In genomic region chr10:122406333-122406732, GRCm38 (mm10) we compare ENCODE assay signal across 27 mouse cellular contexts. TPM values are rescaled to one million over a fixed set of nuclear protein-coding genes. Genes with fewer than 3 reads are reported as not detected.
DNase-seq lines count a peak whose midpoint lies in the region; ATAC-seq and TF ChIP-seq lines count a peak whose summit lies in the region.
"Had no signal": no experiment of that assay in that cellular context is flagged by ENCODE, and none has a peak within 500 bp of the region (broad histone marks: within the 10 kb centered on the region; RNA-seq: fewer than 3 reads in every experiment).

No protein-coding gene starts in this region.

- no peak for ATAC-seq in kidney, postnatal 0 days (replicated peaks; ENCODE audit: low FRiP score, low read depth)
- ATAC-seq in midbrain, embryonic 14.5 days (ENCODE audit: low FRiP score, low TSS enrichment): no peak
- ATAC-seq in intestine, embryonic 15.5 days: no peak
- ATAC-seq in forebrain, postnatal 0 days: no peak
- ATAC-seq: CD4-positive, CD25-positive, alpha-beta regulatory T cell, adult 4 months; forebrain, embryonic 15.5 days; intestine, embryonic 16.5 days had no signal

- H3K9me3 ChIP-seq in kidney, postnatal 0 days (replicated peaks; ENCODE audit: low read length): no peaks in the 10 kb centered on the region
- no peaks in the 10 kb centered on the region for H3K9me3 ChIP-seq in midbrain, embryonic 14.5 days (ENCODE audit: control insufficient read depth, low read length)
- no peaks in the 10 kb centered on the region for H3K9me3 ChIP-seq in midbrain, embryonic 10.5 days (replicated peaks)
- no peaks in the 10 kb centered on the region for H3K9me3 ChIP-seq in intestine, embryonic 15.5 days
- no peaks in the 10 kb centered on the region for H3K9me3 ChIP-seq in forebrain, postnatal 0 days (ENCODE audit: low read length)
- H3K9me3 ChIP-seq: embryonic facial prominence, embryonic 12.5 days; embryonic facial prominence, embryonic 15.5 days; forebrain, embryonic 12.5 days; forebrain, embryonic 15.5 days; hindbrain, embryonic 12.5 days; hindbrain, embryonic 15.5 days had no signal

- WGBS in kidney, postnatal 0 days: 17% methylated on average over 6 of the region's 6 CpGs
- WGBS in midbrain, embryonic 14.5 days: 84% methylated on average over 6 of the region's 6 CpGs
- 98% methylated on average over 6 of the region's 6 CpGs for WGBS in midbrain, embryonic 10.5 days
- 88% methylated on average over 6 of the region's 6 CpGs for WGBS in intestine, embryonic 15.5 days
- WGBS in forebrain, postnatal 0 days: 73% methylated on average over 6 of the region's 6 CpGs

- no peak overlapping the region for H3K4me3 ChIP-seq in kidney, postnatal 0 days (replicated peaks; ENCODE audit: low read depth, low read length)
- H3K4me3 ChIP-seq in midbrain, embryonic 14.5 days (replicated peaks; ENCODE audit: low read depth, low read length): no peak overlapping the region
- no peak overlapping the region for H3K4me3 ChIP-seq in midbrain, embryonic 10.5 days
- H3K4me3 ChIP-seq in intestine, embryonic 15.5 days (replicated peaks): no peak overlapping the region
- no peak overlapping the region for H3K4me3 ChIP-seq in forebrain, postnatal 0 days (ENCODE audit: low read depth, low read length)
- H3K4me3 ChIP-seq: embryonic facial prominence, embryonic 12.5 days; embryonic facial prominence, embryonic 15.5 days; forebrain, embryonic 12.5 days; forebrain, embryonic 15.5 days; gastrocnemius, adult 2 months; hindbrain, embryonic 12.5 days; hindbrain, embryonic 15.5 days had no signal

- H3K4me1 ChIP-seq in kidney, postnatal 0 days (replicated peaks; ENCODE audit: insufficient read depth, low read length): no peaks in the 10 kb centered on the region
- no peaks in the 10 kb centered on the region for H3K4me1 ChIP-seq in midbrain, embryonic 14.5 days (ENCODE audit: control insufficient read depth, insufficient read depth, low read length)
- H3K4me1 ChIP-seq in midbrain, embryonic 10.5 days: no peaks in the 10 kb centered on the region
- H3K4me1 ChIP-seq in intestine, embryonic 15.5 days (replicated peaks): no peaks in the 10 kb centered on the region
- H3K4me1 ChIP-seq in forebrain, postnatal 0 days (ENCODE audit: insufficient read depth): no peaks in the 10 kb centered on the region
- H3K4me1 ChIP-seq: embryonic facial prominence, embryonic 12.5 days; embryonic facial prominence, embryonic 15.5 days; forebrain, embryonic 12.5 days; forebrain, embryonic 15.5 days; hindbrain, embryonic 12.5 days; hindbrain, embryonic 15.5 days had no signal

- H3K27ac ChIP-seq in kidney, postnatal 0 days: no peak overlapping the region
- H3K27ac ChIP-seq in midbrain, embryonic 14.5 days (replicated peaks; ENCODE audit: low read depth, low read length): no peak overlapping the region
- H3K27ac ChIP-seq in midbrain, embryonic 10.5 days (replicated peaks): no peak overlapping the region
- H3K27ac ChIP-seq in intestine, embryonic 15.5 days: no peak overlapping the region
- no peak overlapping the region for H3K27ac ChIP-seq in forebrain, postnatal 0 days (ENCODE audit: low read depth, low read length)
- H3K27ac ChIP-seq: embryonic facial prominence, embryonic 12.5 days; embryonic facial prominence, embryonic 15.5 days; forebrain, embryonic 12.5 days; forebrain, embryonic 15.5 days; gastrocnemius, adult 2 months; hindbrain, embryonic 12.5 days; hindbrain, embryonic 15.5 days had no signal

- peak; percentile 24 for DNase-seq in kidney, postnatal 0 days (ENCODE audit: low spot score)
- no peak for DNase-seq in kidney, postnatal 10 days
- peak; percentile 15 for DNase-seq in midbrain, embryonic 14.5 days
- DNase-seq in midbrain, embryonic 10.5 days (ENCODE audit: low spot score): no peak
- DNase-seq in forelimb bud, embryonic 11.5 days (ENCODE audit: low read depth, low spot score): peak; percentile 53
- no peak for DNase-seq in forebrain, postnatal 0 days
- DNase-seq: adrenal gland, postnatal 10 days; adrenal gland, postnatal 36 days; cerebellum, adult 11 months; cerebellum, adult 2 months; cerebellum, adult 9-11 months; cerebellum, postnatal 25 days; gastrocnemius, adult 2 months; gastrocnemius, postnatal 14 days had no signal

- H3K4me2 ChIP-seq in kidney, postnatal 0 days (ENCODE audit: low read length): no peak overlapping the region
- H3K4me2 ChIP-seq in midbrain, embryonic 14.5 days (ENCODE audit: low read length): no peak overlapping the region
- H3K4me2 ChIP-seq in intestine, embryonic 15.5 days (replicated peaks): no peak overlapping the region
- H3K4me2 ChIP-seq in forebrain, postnatal 0 days (ENCODE audit: low read depth): no peak overlapping the region
- H3K4me2 ChIP-seq: embryonic facial prominence, embryonic 12.5 days; embryonic facial prominence, embryonic 15.5 days; forebrain, embryonic 12.5 days; forebrain, embryonic 15.5 days; heart, embryonic 11.5 days; hindbrain, embryonic 12.5 days; hindbrain, embryonic 15.5 days had no signal

- TF ChIP-seq CTCF in kidney, postnatal 0 days (IDR thresholded peaks at IDR 0.05; ENCODE audit: low read depth): no peak
- no peak for TF ChIP-seq CTCF in forebrain, postnatal 0 days (IDR thresholded peaks at IDR 0.05; ENCODE audit: low read depth)

- H3K27me3 ChIP-seq in kidney, postnatal 0 days (ENCODE audit: insufficient read depth, low read length): no peaks in the 10 kb centered on the region
- no peaks in the 10 kb centered on the region for H3K27me3 ChIP-seq in midbrain, embryonic 14.5 days (ENCODE audit: control insufficient read depth, insufficient read depth, low read length)
- no peaks in the 10 kb centered on the region for H3K27me3 ChIP-seq in midbrain, embryonic 10.5 days (ENCODE audit: low read depth, poor library complexity, severe bottlenecking)
- no peaks in the 10 kb centered on the region for H3K27me3 ChIP-seq in intestine, embryonic 15.5 days (replicated peaks)
- H3K27me3 ChIP-seq in forebrain, postnatal 0 days (ENCODE audit: insufficient read depth, low read length): no peaks in the 10 kb centered on the region
- H3K27me3 ChIP-seq: embryonic facial prominence, embryonic 12.5 days; embryonic facial prominence, embryonic 15.5 days; forebrain, embryonic 12.5 days; forebrain, embryonic 15.5 days; hindbrain, embryonic 12.5 days; hindbrain, embryonic 15.5 days had no signal

- no peak overlapping the region for H3K9ac ChIP-seq in kidney, postnatal 0 days (ENCODE audit: low read depth, low read length)
- H3K9ac ChIP-seq in midbrain, embryonic 14.5 days (replicated peaks; ENCODE audit: low read length): no peak overlapping the region
- no peak overlapping the region for H3K9ac ChIP-seq in intestine, embryonic 15.5 days
- H3K9ac ChIP-seq in forebrain, postnatal 0 days: no peak overlapping the region
- H3K9ac ChIP-seq: embryonic facial prominence, embryonic 12.5 days; embryonic facial prominence, embryonic 15.5 days; forebrain, embryonic 12.5 days; forebrain, embryonic 15.5 days; hindbrain, embryonic 12.5 days; hindbrain, embryonic 15.5 days had no signal

- no peaks in the 10 kb centered on the region for H3K36me3 ChIP-seq in kidney, postnatal 0 days (ENCODE audit: insufficient read depth, low read length)
- H3K36me3 ChIP-seq in midbrain, embryonic 14.5 days (ENCODE audit: control insufficient read depth, insufficient read depth, low read length): no peaks in the 10 kb centered on the region
- H3K36me3 ChIP-seq in midbrain, embryonic 10.5 days: no peaks in the 10 kb centered on the region
- H3K36me3 ChIP-seq in intestine, embryonic 15.5 days: no peaks in the 10 kb centered on the region
- no peaks in the 10 kb centered on the region for H3K36me3 ChIP-seq in forebrain, postnatal 0 days (ENCODE audit: insufficient read depth)
- H3K36me3 ChIP-seq: embryonic facial prominence, embryonic 12.5 days; embryonic facial prominence, embryonic 15.5 days; forebrain, embryonic 12.5 days; forebrain, embryonic 15.5 days; hindbrain, embryonic 12.5 days; hindbrain, embryonic 15.5 days had no signal

RNA-seq across cellular contexts. Expression of gene Avpr1a, which starts 42.0 kb away (rescaled TPM):
- 7.8 and 8.5 TPM in 2 replicates for polyA plus RNA-seq in kidney, postnatal 0 days (2015; fragmentation: Nextera tagmentation; extraction: Ambion mirVana)
- 1.1 and 1.4 TPM in 2 replicates for polyA plus RNA-seq in midbrain, embryonic 14.5 days (2014; fragmentation: Nextera tagmentation; extraction: Ambion mirVana)
- polyA plus RNA-seq in midbrain, embryonic 10.5 days (2016; fragmentation: Nextera tagmentation; extraction: Ambion mirVana): 0.06 and 0.25 TPM in 2 replicates
- polyA plus RNA-seq in intestine, embryonic 15.5 days (2015; fragmentation: Nextera tagmentation; extraction: Ambion mirVana): 3.3 and 4.1 TPM in 2 replicates
- 3.0 and 3.3 TPM in 2 replicates for total RNA-seq in forebrain, postnatal 0 days (2014; rRNA removed)
- 2.5 and 3.9 TPM in 2 replicates for polyA plus RNA-seq in forebrain, postnatal 0 days (2015; fragmentation: Nextera tagmentation; extraction: Ambion mirVana)
- total RNA-seq: hematopoietic stem cell, adult 5-6 weeks; MEL had no signal
- polyA plus RNA-seq: CD4-positive, CD25-positive, alpha-beta regulatory T cell, adult 4 months; heart, embryonic 14.5 days had no signal

Comparison
In these comparisons a context has a peak if more than half of its experiments do, and no peak if none do; other contexts are left out.
1. DNase-seq: peak in kidney, postnatal 0 days (single experiment), midbrain, embryonic 14.5 days (single experiment) and forelimb bud, embryonic 11.5 days (single experiment); none in kidney, postnatal 10 days (single experiment), midbrain, embryonic 10.5 days (single experiment) and forebrain, postnatal 0 days (single experiment).